Mouse (Mus musculus) gastrocnemius, postnatal 10 days (tissue): ENCODE measurements around the gene Zdhhc16. TPM values are rescaled to one million over a fixed set of nuclear protein-coding genes. Genes with fewer than 3 reads are reported as not detected.

Experiments
- DNase-seq: peaks from one replicate; pipeline ENCODE4 v3.0.0; 2021; ENCODE audit warnings: mixed read lengths
- long read RNA-seq, 2 experiments: library from polyadenylated mRNA; stranded (forward); transcript quantifications; one replicate each; pipeline ENCODE4 v2.0.0; 2021
- total RNA-seq, 2 experiments: library from RNA; stranded (reverse); gene quantifications; 2 replicates each; pipeline ENCODE4 v1.2.3; 2021

Gene Zdhhc16
- 10 to 100 TPM; 22.7 to 31.3 TPM for total RNA-seq
- long read RNA-seq, experiment 1, transcript Zdhhc16-201 (11 exons, 1,821 nt): major isoform, 17 of 56 reads
- long read RNA-seq, experiment 1, partial matches to known transcripts: 1 of 56 reads
- long read RNA-seq, experiment 1, other reads (novel, unspliced or antisense): 38 of 56 reads
- long read RNA-seq, experiment 2, transcript Zdhhc16-201 (11 exons, 1,821 nt): major isoform, 19 of 43 reads
- long read RNA-seq, experiment 2, partial matches to known transcripts: 2 of 43 reads
- long read RNA-seq, experiment 2, other reads (novel, unspliced or antisense): 22 of 43 reads

GRCm38 (mm10) chr19:41933179-41934086 is at the start of gene Zdhhc16, which contains the start of gene Exosc1:
Gene Zdhhc16, plus strand, starts transcription at chr19:41933480.
Gene Exosc1, minus strand, starts transcription at chr19:41933423.
- peak; percentile 97 for DNase-seq

DNA sequence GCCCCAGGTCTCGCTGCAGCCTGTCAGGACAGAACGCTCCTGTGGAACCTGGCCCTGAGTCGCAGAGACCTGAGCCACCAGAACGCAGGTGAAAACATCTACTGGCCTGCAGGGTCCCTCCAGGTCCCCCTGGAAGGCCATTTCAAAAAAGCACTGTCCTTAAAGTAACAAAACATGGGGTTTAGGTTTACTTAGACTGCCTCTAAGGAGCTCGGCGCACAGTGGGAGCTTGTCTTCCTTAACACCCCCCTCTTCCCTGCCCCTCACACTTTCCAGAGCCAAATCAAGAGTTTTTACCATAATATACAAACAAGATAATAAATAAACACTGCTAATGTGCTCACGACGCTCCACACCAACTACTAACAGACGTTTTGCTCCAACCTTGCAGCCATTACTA is 49.4 kb upstream of the Zdhhc16 start:
- no peak for DNase-seq

GRCm38 (mm10) chr19:41888191-41888590 is 45.1 kb upstream of the Zdhhc16 start:
- DNase-seq: no peak

DNA sequence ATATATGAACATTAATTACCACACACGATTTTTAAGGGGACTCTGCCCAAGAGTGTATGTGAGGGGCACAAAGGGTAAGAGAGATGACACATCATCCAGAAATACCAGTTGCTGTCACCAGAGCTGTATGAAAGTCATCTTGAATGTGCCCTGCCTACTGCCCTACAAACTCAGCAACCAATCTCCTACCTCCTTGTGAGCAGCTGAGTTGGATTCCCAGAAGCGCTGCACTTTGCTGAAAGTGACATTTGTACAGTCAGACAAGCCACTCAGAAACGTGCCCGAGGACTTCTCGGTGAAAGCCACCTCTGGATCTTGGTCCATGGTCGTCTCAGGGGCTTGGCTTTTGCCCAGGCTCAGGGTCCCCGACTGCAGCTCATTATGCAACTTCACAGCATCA is 38.3 kb upstream of the Zdhhc16 start:
- no peak for DNase-seq

- peak; percentile 58 for DNase-seq
Observed at GRCm38 (mm10) chr19:41895460-41896318, 37.6 kb upstream of the Zdhhc16 start, which contains the start of gene Rrp12. Gene Rrp12, minus strand, starts transcription at chr19:41896173.

GRCm38 (mm10) chr19:41896319-41896711 is 37.0 kb upstream of the Zdhhc16 start:
- DNase-seq: no peak

GRCm38 (mm10) chr19:41898860-41899259 is 34.4 kb upstream of the Zdhhc16 start:
- no peak for DNase-seq

- no peak for DNase-seq
Observed at GRCm38 (mm10) chr19:41900495-41901090, 32.7 kb upstream of the Zdhhc16 start.

DNA sequence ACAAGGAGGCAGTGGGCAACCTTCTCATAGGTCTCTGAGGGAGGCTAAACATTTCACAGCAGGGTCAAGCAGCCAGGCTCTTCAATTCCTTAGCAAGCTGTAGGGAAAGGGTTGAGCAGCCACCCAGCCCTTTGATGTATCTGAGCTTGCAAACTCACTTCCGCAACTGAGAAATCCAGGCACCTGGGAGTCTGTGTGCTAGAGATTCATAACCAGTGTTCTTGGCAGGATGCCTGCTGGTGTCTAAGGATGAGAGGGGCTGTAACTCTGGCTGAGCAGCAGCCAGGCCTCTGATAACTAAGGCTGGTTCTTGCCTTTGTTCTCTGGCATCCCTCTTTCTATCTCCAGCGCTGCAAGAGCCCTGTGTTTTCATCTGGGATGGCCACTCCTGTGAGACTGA is 31.6 kb upstream of the Zdhhc16 start:
- no peak for DNase-seq

GRCm38 (mm10) chr19:41902848-41903593 is 30.3 kb upstream of the Zdhhc16 start:
- no peak for DNase-seq

GRCm38 (mm10) chr19:41905246-41905645 is 28.0 kb upstream of the Zdhhc16 start:
- DNase-seq: no peak

- DNase-seq: no peak
Observed at GRCm38 (mm10) chr19:41906311-41907078, 26.8 kb upstream of the Zdhhc16 start.

DNA sequence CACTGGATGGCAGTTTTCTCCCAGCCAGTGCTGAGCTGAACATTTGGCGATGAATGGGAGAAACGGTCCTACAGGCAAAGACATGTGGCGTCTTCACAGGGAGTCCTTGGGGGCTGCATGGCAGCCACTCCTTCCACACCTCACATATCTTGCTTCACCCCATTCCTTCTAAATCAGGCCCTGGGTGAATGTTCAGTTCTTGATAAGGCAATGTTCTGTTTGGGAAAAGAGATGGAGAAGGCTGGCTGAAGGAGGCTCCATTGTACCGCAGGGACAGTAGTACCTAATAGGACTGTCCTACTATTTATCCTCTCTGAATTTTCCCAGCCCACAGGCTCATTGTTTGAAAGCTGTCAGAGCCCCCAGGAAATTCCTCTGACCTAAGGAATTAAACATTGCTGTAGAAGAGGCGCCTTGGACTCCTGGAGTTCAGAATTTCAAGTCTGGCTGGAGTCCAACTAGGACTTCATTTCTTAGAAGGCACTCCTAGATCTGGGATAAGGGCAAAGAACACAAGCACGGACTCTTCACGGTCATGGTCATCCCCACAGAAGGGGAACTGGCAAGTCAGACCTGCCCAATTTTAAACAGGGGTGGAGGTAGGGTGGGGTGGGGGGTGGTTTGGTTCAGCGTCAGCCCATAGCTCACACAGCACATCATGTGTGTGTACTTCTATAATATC is 26.1 kb upstream of the Zdhhc16 start:
- no peak for DNase-seq

DNA sequence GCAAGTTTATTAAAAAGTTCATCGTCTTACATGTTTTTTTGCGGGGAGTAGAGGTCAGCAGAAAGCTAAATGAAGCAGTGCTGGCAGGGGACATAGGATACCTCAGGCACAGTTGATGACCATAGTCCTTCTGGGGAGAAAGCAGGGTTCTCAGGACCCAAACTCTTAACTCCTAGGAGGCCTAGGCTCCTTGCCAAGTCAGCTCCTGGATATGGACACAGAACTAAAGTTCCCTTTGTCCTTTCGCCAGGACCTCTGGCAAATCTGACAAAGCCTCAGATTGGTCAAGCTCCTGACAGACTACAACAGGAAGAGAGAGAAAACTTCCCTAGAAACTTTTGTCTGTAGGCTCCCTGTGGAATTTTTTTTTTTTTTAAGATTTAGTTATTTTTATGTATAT is 24.5 kb upstream of the Zdhhc16 start:
- DNase-seq: no peak

DNA sequence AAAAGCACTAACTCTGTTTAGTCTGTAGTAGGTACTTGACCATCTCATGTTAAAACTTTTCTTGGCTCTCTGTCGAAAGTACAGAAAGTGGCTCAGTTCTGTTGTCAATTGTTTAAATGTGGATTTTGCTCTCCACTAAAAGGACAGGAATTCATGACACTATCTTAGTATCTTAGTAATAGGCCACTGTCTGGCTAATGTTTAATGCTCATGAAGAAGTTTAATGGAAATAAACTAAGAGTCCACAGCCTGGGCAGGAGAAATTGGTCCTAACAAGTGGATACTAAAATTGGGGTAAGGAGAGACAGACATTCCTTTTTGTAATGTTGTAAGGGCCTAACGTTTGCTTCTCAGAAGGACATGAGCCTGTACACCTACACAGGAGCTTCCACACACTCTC is 22.9 kb upstream of the Zdhhc16 start:
- no peak for DNase-seq

- DNase-seq: peak; percentile 97
Observed at GRCm38 (mm10) chr19:41911178-41912073, 21.9 kb upstream of the Zdhhc16 start, which contains the start of gene Pgam1. Gene Pgam1, plus strand, starts transcription at chr19:41911923.

DNA sequence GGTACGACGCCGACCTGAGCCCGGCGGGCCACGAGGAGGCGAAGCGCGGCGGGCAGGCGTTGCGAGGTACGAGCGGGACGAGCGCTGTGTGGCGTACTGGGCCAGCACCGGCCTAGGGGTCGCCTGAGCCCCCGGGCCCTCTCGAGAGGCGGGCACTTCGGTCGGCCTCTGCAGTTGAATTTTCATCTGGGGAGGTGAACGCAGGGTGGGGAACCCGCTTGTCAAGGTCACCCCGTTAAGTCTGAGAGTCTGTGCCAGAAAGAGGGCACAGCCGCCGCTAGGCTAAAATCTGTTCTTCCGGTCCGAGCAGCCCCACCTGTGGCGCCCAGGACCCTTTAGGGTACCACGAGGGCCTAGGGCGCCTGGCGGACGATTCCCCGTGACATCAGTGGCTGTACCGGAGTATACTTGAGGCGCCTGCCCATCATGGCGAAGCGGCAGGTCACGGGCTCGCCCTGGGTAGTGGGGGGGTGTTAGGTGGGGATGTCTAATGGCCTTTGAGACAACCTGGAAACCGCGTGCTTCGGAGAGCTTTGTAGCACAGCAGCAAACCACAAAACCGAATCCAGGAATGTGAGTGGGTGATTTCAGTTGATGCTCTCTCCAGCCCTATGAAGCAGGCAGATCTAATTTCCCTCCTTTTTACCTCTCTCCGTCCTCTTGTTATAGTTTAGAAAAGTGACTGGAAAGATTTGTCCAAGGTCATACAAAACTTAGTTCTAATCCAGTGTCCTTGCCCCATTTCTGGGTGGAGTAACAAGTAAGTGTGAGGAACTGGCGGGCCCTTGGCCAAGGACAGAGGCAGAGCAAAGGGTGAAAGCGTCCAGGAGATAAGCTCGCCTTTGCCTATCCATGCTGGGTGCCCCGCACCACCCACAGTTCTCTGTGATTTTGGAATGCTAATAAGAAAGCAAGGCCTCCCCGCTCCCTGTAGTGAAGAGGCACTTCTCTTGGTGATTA is 20.9 kb upstream of the Zdhhc16 start:
- peak; percentile 34 for DNase-seq
